Mouse (Mus musculus) spleen, embryonic (tissue): ENCODE data around the gene Pax5.
"Not testable (repeated sequence)": the region's sequence is repeated elsewhere in the genome, so short reads cannot be mapped to it uniquely, and the experiment has no call there.

ENCODE experiments used
- CTCF ChIA-PET: fragments of 350-600 bp; sonication (Branson Sonifier 250); formaldehyde crosslinking; loops from one replicate; lab custom pipeline; 2022; lab: Charles Lee

Gene Pax5

DNA sequence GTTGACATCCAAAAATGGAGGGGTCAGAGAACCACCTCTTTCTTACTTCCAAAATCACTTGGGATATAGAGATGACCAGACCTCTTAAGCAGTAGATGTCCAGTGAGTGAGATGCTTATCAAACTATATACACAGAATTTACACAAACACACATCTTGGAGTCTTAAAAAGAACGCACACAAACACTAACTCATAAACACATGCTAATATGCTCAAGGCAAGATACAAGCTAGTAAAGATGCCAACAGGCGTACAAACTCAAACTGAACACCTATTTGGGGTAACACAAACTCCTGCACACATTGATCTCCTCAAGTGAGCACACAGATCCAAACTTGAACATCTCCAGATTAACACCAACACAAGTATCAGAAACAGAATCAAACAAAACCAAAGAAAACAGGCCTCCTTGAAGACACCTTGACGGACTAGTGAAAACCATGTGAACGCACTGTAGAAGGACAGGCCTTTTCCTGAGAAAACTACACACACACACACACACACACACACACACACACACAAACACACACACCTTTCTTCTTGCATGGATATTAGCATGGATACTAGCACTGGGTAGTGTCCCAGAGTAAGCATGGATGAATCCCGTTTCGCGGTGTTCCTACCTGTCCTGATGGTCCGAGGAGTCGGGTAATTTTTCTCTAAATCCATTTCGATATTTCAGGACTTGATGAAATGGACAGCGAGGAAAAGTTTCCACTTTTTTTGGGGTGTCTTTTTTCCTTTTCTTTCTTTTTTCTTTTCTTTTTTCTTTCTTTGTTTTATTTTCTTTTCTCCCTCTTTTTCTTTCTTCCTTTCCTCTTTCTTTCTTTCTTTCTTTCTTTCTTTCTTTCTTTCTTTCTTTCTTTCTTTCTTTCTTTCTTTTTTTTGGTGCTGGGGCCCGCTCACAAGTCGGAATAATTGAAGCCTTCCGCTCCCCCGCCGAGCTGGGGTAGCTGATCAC, at the start of gene Pax5:
TSS of gene Pax5 (minus strand) at position 748 of the 961 bp plus-strand sequence.
- CTCF ChIA-PET, result interaction anchor here (0.6 to 0.7 kb wide), 2 partner anchors 18 to 944 kb away, joined by 3 to 5 read pairs; no protein-coding TSS in a partner anchor

DNA sequence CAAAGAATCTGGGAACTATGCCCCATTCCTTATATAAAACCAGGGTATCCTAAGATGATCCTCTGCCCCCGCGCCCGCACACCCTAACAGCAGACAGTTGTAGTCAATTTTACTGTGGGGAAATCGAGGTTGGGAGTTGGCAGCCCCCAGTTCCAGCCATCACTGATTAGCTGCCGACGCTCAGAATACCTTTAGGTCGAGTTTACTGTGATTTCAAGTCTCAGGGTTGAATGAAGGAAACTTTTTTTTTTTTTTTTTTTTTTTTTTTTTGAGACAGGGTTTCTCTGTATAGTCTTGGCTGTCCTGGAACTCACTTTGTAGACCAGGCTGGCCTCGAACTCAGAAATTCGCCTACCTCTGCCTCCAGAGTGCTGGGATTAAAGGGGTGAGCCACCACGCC, 46.8 kb upstream of the Pax5 start:
- CTCF ChIA-PET, result not testable (repeated sequence)

DNA sequence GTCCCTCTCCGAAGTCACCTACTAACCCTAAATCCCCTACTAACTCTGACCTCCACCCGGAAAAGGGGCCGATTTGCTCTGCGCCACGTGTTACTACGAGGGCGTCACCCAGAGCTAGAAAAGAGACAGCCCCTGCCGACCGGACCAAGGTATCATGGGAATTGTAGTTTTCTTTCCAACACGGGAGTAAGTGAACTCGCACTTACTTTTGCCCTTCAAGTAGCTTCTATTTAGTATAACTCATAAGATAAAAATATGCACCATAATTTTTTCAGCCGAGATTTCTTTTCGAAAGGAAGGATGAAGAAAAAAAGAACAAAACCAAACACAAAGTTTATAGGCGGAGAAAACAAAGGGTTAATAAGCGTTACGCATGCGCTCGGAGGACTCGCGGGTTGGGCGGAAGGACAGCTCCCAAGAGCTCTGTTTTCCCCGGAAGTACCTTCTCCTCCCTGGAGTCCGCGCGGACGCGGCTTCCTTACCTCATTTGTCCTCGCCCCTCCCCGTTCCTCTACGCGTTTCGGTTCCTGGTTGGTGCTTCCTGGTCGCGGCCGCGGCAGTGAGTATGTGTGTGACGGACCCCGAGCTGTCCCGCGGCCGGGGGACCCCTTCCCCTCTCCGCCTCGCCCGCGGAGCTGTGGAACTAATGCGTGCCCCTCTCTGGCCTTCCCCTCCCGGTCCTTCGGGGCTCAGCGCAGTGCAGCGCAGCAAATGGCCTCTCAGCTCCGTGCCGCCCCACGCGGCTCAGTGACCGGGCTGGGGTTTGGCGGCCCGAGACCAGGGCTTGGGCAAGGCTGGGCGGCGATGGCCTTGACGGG, 46.1 kb upstream of the Pax5 start:
- CTCF ChIA-PET, result no interaction called here

DNA sequence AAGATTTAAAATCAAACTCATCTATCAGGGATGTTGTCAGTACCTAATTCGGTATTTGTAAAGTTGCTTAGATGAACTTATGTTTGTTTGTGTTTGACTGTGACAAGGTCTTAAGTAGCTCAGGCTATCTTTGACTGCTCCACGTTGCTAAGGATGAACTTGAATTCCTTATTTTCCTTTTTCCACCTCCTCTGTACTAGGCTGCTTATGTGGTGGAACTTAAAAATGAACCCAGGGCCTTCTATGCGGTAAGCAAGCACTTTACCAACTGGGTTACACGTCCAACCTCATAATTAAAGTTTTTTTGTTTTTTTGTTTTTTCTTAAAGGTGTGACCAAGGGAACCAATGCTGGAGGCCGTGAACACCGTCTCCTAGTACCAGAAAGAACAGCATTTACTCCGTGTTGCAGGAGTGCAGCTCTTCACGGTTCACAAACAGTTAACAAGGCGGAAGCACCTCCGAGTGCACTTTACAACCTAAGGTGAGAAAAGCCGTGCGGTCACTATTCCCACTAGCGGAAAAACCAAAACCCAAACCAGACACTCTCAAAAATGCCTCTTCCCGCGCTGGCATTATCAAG, 45.4 kb upstream of the Pax5 start, which contains the start of gene Zcchc7:
TSS of gene Zcchc7 (plus strand) at position 325 of the 581 bp plus-strand sequence.
- CTCF ChIA-PET, result no interaction called here

- CTCF ChIA-PET, result no interaction called here
Measured at GRCm38 (mm10) chr4:44740471-44740870, 30.2 kb upstream of the Pax5 start.

- CTCF ChIA-PET, result no interaction called here
Measured at GRCm38 (mm10) chr4:44721237-44721636, 10.9 kb upstream of the Pax5 start.

DNA sequence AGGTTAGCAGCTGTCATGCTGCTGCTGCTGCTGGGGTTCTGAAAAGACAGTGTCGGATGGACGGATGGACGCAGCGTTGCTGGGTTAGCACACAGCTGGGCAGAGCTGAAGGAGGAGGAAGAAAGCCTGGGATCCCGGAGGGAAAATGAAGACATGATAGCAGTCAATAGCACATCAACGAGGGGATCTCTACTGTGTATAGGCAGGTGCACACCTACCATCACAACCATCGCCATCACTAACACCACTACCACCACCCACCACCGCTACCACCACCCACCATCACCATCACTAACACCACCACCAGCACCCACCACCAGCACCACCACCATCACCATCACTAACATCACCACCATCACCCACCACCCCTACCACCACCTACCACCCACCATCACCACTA, 9.8 kb upstream of the Pax5 start:
- CTCF ChIA-PET, result no interaction called here

GRCm38 (mm10) chr4:44717676-44718075, 7.4 kb upstream of the Pax5 start:
- CTCF ChIA-PET, result no interaction called here

DNA sequence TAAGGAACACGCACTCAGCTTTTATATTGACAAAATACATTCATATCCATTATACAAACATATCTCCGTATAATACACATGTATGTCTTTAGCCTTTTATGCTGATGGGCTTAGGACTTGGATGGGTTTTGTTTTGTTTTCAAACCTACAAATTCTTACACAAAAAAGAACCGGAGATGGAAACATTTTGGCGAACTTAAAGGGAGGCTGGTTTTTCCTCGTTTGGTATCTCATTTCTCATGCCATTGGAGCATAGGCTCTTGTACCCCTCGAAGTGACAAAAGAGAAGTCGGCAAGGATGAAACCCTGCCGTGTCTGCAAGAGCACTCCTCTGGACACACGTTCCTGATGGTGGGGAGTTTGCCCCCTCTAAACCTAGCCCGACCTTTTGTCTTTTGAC, 6.1 kb upstream of the Pax5 start:
- CTCF ChIA-PET, result no interaction called here

GRCm38 (mm10) chr4:44715621-44716160, 5.4 kb upstream of the Pax5 start:
- CTCF ChIA-PET, result interaction anchor here (0.7 kb wide), 2 partner anchors 19 to 151 kb away, joined by 3 to 14 read pairs; no protein-coding TSS in a partner anchor

DNA sequence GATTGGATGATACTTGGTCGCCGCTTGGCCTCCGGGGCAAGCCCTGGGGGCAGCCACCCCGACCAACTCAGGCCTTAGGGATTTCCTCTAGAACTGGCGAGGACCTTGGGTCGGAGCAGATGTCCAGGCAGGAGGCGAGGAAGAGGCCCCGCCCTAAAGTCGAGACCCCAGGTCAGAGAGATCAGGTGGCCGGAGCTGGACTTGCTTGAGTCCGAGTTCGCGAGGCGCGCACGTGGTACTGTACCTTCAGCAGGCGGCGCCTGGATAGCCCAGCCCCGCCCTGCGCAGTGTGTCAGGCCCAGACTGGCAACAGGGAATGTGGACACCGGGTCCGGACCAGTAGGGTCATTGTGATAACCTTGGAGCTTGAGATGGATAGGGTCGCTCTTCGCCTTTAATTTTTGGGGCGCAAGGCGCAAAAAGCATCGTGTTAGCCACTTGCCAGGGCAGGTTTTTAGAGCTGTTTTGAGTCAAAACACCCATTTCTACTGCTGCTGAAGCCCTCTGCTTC, 3.9 kb upstream of the Pax5 start:
- CTCF ChIA-PET, result interaction anchor here (1.1 kb wide), 1 partner anchor 27 kb away, joined by 6 read pairs; no protein-coding TSS in a partner anchor

GRCm38 (mm10) chr4:44713554-44714051, 3.3 kb upstream of the Pax5 start:
- CTCF ChIA-PET, result interaction anchor here (1.1 to 1.8 kb wide), 2 partner anchors 27 to 192 kb away, joined by 4 to 6 read pairs; no protein-coding TSS in a partner anchor

- CTCF ChIA-PET, result interaction anchor here (1.8 kb wide), 1 partner anchor 193 kb away, joined by 4 read pairs; no protein-coding TSS in a partner anchor
Measured at GRCm38 (mm10) chr4:44712786-44713553, 2.7 kb upstream of the Pax5 start.

GRCm38 (mm10) chr4:44712051-44712700, 1.9 kb upstream of the Pax5 start:
- CTCF ChIA-PET, result interaction anchor here (0.7 to 1.8 kb wide), 2 partner anchors 12 to 193 kb away, joined by 3 to 4 read pairs; no protein-coding TSS in a partner anchor

DNA sequence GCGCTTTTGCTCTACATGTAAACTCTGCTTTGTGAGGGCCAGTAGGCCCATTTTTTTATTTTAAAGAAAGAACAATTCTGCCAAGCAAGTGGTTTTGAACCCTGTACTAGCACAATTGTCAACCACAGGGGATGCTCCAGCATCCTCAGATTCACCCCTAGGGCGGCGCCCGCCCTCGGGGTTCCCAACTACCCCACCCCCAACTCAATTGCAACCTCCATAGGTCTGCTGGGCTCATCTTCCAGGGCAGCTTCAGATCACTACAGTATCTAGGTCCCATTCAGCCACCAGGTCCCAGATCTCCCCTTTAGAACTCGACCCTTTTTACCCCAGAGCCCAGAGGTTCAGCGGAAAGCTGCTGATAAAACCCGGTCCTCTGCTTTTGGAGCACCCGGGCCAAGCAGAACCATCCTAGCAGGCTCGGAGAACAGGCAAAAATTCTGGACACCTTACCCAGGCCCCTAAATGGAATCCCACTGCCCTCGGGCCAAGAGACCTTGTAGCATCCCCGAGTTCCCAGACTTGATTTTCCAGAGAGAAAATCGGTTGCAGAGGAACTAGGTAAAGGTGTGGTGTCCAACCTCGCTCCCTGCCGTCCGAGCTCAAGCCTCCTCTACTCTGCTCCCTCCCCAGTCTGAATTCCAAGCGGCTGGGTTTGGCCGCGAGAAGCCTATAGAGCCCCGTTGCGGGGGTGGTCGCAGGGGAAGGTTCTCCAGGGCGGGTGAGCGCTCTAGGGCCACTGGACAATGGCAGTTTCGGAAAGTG, 1.0 kb upstream of the Pax5 start:
- CTCF ChIA-PET, result interaction anchor here (0.6 kb wide), 1 partner anchor 942 kb away, joined by 3 read pairs; no protein-coding TSS in a partner anchor

DNA sequence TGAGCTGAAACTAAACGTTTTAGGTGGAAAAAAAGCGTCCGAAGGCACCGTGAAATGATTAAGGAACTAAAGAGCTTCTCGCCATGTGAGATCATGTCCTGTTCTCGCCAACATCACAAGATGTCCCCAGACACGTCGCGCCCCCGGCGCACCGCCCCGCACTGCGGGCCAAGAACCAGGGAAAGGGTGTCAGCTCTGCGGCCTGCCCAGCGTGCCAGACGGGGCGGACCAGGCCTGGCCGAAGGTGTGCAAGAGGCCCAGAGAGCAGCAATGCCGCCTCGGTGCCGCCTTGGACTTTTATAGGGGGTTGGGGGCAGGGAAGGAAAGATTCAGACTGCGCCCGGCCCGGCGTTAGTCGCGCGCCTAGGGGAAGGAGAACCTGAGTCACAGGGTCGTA, 412 bp upstream of the Pax5 start:
- CTCF ChIA-PET, result interaction anchor here (0.6 to 0.7 kb wide), 2 partner anchors 19 to 943 kb away, joined by 3 to 5 read pairs; no protein-coding TSS in a partner anchor

DNA sequence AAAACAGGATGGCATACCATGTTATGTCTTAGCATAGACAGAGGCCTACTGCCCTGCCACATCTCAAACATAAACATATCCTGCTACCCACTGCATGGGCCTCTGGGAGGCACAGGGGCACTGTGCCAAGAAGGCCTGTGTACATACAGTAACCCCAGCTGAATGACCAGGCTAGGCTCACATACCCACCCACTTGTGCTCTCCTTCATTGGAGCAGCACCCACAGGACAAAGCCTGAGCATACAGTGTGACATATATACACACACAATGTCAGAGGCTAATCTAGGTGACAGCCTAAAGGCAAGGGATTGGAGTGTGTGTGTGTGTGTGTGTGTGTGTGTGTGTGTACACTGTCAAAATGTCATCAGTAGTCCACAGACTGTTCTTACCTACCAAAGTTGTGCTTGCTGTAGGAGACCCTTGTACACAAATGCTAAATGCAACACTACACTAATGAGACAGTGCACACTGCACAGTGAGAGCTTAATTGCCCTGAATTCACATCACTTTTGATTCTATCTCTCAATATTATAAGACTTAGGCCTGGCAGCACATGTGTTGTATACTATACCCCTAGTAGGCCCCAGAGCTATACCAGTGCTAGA, 1.1 kb downstream of the Pax5 start:
- CTCF ChIA-PET, result no interaction called here

DNA sequence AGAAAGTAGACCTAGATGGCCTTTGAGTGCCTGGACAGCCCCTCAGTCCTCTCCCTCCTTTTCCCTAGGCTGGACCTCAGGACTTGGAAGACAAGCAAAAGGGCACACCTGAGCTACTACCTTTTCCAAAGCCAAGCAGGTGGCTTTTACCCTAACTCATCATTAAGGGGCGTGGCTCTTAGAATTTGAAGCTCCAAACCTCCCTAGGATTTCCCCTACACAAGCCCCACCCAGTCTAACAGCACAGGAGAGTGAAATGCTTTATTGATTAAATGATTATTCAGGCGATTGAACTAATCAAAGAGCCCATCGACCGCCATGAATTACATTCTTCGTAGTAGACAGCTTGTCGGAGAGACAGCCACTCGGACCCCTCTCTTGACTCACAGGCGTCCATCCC, 2.0 kb downstream of the Pax5 start:
- CTCF ChIA-PET, result interaction anchor here (0.7 kb wide), 1 partner anchor 9 kb away, joined by 8 read pairs; no protein-coding TSS in a partner anchor
